Mouse (Mus musculus) heart, embryonic 14.5 days (tissue): ENCODE results near the gene Vpreb3. TPM values are rescaled to one million over a fixed set of nuclear protein-coding genes. Genes with fewer than 3 reads are reported as not detected.

Source experiments
- ATAC-seq: fragments of 200-750 bp; cut with Nextera tagmentation; 2 replicates; pipeline ENCODE4 v1.8.0; 2017; ENCODE audit warnings: low read depth, moderate TSS enrichment; ENCODE audit not compliant: insufficient number of reproducible peaks, insufficient read depth, low FRiP score
- H3K27ac ChIP-seq, 2 experiments: fragments of 200-500 bp in 1 of 2; fragments of 300-500 bp in 1 of 2; sonication (generic) in 1 of 2; replicated peaks in 1 of 2; 2 replicates each; pipeline ENCODE4 v1.5.1; 2012 to 2014; ENCODE audit warnings: low read depth in 2 of 2, low read length in 2 of 2, control low read depth in 1 of 2, mild to moderate bottlenecking in 1 of 2, mixed read lengths in 1 of 2; ENCODE audit not compliant: control insufficient read depth in 1 of 2, insufficient read depth in 1 of 2
- H3K27me3 ChIP-seq: fragments of 300-500 bp; sonication (generic); 2 replicates; pipeline ENCODE4 v1.6.1; 2014; ENCODE audit warnings: mild to moderate bottlenecking, low read length, control low read depth; ENCODE audit not compliant: control insufficient read depth, insufficient read depth
- H3K36me3 ChIP-seq: fragments of 300-500 bp; sonication (generic); 2 replicates; pipeline ENCODE4 v1.6.1; 2014; ENCODE audit warnings: mild to moderate bottlenecking, control low read depth, low read length, mixed read lengths; ENCODE audit not compliant: control insufficient read depth, insufficient read depth
- H3K4me1 ChIP-seq, 2 experiments: fragments of 200-500 bp in 1 of 2; fragments of 300-500 bp in 1 of 2; sonication (generic) in 1 of 2; 2 replicates each; pipeline ENCODE4 v1.6.1; 2012 to 2014; ENCODE audit warnings: low read length in 2 of 2, control low read depth in 1 of 2, mixed read lengths in 1 of 2; ENCODE audit not compliant: control insufficient read depth in 2 of 2, insufficient read depth in 2 of 2
- H3K4me2 ChIP-seq: fragments of 300-500 bp; sonication (generic); 2 replicates; pipeline ENCODE4 v1.6.1; 2014; ENCODE audit warnings: mild to moderate bottlenecking, low read length
- H3K4me3 ChIP-seq, 2 experiments: fragments of 200-500 bp in 1 of 2; fragments of 300-500 bp in 1 of 2; sonication (generic) in 1 of 2; 2 replicates each; pipeline ENCODE4 v1.5.1; 2012 to 2014; ENCODE audit warnings: low read length in 2 of 2, mild to moderate bottlenecking in 2 of 2, control low read depth in 1 of 2, low read depth in 1 of 2, moderate library complexity in 1 of 2; ENCODE audit not compliant: control insufficient read depth in 1 of 2, insufficient read depth in 1 of 2
- H3K9ac ChIP-seq: fragments of 300-500 bp; sonication (generic); 2 replicates; pipeline ENCODE4 v1.6.1; 2014; ENCODE audit warnings: mild to moderate bottlenecking, low read length
- H3K9me3 ChIP-seq: fragments of 300-500 bp; sonication (generic); 2 replicates; pipeline ENCODE4 v1.6.1; 2016; ENCODE audit warnings: low read length, control low read depth; ENCODE audit not compliant: control insufficient read depth
- WGBS: fragments of 180-500 bp; shearing (Covaris S2); extraction: QIAGEN DNeasy Blood & Tissue Kit; methylation state at CpG from one replicate; pipeline ENCODE4 v1.1.7; 2014; 5-methylcytosine and 5-hydroxymethylcytosine counted together
- polyA plus RNA-seq: library from polyadenylated mRNA; unstranded; fragments of >200 nt; fragmentation: Nextera tagmentation; extraction: Ambion mirVana; gene quantifications from 2 replicates; pipeline ENCODE4 v1.2.1, GENCODE M21; 2014

Gene Vpreb3
- polyA plus RNA-seq, 1 experiment from 2014 or later = 0.46 TPM

GRCm38 (mm10) chr10:75940520-75940919, 2.3 kb upstream of the Vpreb3 start, which contains the start of gene Gm867:
Gene Gm867, minus strand, starts transcription at chr10:75940672.
- Histone ChIP-seq H3K4me2 (no peak within 1 kb of the TSS), H3K27ac (no peak within 1 kb of the TSS), H3K4me1 (peaks cover 4 to 6% of the 10 kb centered on the region in 2 experiments; a peak in 2 of 4 replicates), H3K9me3 (no peaks in the 10 kb centered on the region), H3K36me3 (peaks cover 12% of the 10 kb centered on the region; the same call in 1 of the 2 replicates), H3K4me3 (no peak within 1 kb of the TSS), H3K27me3 (no peaks in the 10 kb centered on the region), H3K9ac (no peak within 1 kb of the TSS)
- WGBS = 77% methylated on average over 5 of the region's 5 CpGs
- ATAC-seq = no peak

- H3K36me3 ChIP-seq = peaks cover 12% of the 10 kb centered on the region; the same call in 1 of the 2 replicates
- no peak for ATAC-seq
- H3K9me3 ChIP-seq = no peaks in the 10 kb centered on the region
- H3K27ac ChIP-seq = no peak overlapping the region
- WGBS = 71% methylated on average over 9 of the region's 9 CpGs
- H3K9ac ChIP-seq = no peak overlapping the region
- no peak overlapping the region for H3K4me3 ChIP-seq
- H3K27me3 ChIP-seq = no peaks in the 10 kb centered on the region
- no peak overlapping the region for H3K4me2 ChIP-seq
- peaks cover 4 to 5% of the 10 kb centered on the region in 2 experiments; a peak in 2 of 4 replicates for H3K4me1 ChIP-seq
Observed at GRCm38 (mm10) chr10:75941042-75941824, 1.6 kb upstream of the Vpreb3 start.

GRCm38 (mm10) chr10:75944066-75944772, 1.4 kb downstream of the Vpreb3 start:
- WGBS = 32% methylated on average over 11 of the region's 11 CpGs
- H3K27me3 ChIP-seq = no peaks in the 10 kb centered on the region; the same call in 1 of the 2 replicates
- H3K36me3 ChIP-seq = peaks cover 7% of the 10 kb centered on the region; the same call in 1 of the 2 replicates
- H3K4me3 ChIP-seq = no peak overlapping the region
- no peak overlapping the region for H3K27ac ChIP-seq
- no peak for ATAC-seq
- no peak overlapping the region for H3K9ac ChIP-seq
- no peaks in the 10 kb centered on the region for H3K9me3 ChIP-seq
- no peak overlapping the region for H3K4me2 ChIP-seq
- peaks cover 0 to 4% of the 10 kb centered on the region in 2 experiments; a peak in 2 of 4 replicates for H3K4me1 ChIP-seq

- H3K27me3 ChIP-seq = peaks cover 6% of the 10 kb centered on the region
- no peak overlapping the region for H3K4me2 ChIP-seq
- H3K4me1 ChIP-seq = peaks cover 0 to 4% of the 10 kb centered on the region in 2 experiments; a peak in 3 of 4 replicates
- no peak overlapping the region for H3K4me3 ChIP-seq
- no peak overlapping the region for H3K27ac ChIP-seq
- H3K36me3 ChIP-seq = no peaks in the 10 kb centered on the region; the same call in 1 of the 2 replicates
- H3K9ac ChIP-seq = no peak overlapping the region
- no peaks in the 10 kb centered on the region for H3K9me3 ChIP-seq
- no peak for ATAC-seq
- 86% methylated on average over 7 of the region's 7 CpGs for WGBS
Observed at GRCm38 (mm10) chr10:75945213-75945612, 2.4 kb downstream of the Vpreb3 start.

GRCm38 (mm10) chr10:75945896-75946295, 3.0 kb downstream of the Vpreb3 start:
- H3K9ac ChIP-seq = no peak overlapping the region
- ATAC-seq = no peak

GRCm38 (mm10) chr10:75948079-75948478, 5.2 kb downstream of the Vpreb3 start:
- ATAC-seq = no peak

More at GRCm38 (mm10) chr10:75945896-75946295, 3.0 kb downstream of the Vpreb3 start:
- H3K27ac ChIP-seq = no peak overlapping the region
- WGBS = 76% methylated on average over 7 of the region's 7 CpGs
- H3K4me3 ChIP-seq = no peak overlapping the region
- no peak overlapping the region for H3K4me2 ChIP-seq
- no peaks in the 10 kb centered on the region for H3K9me3 ChIP-seq
- peaks cover 3 to 10% of the 10 kb centered on the region in 2 experiments for H3K4me1 ChIP-seq
- no peaks in the 10 kb centered on the region for H3K36me3 ChIP-seq
- peaks cover 6% of the 10 kb centered on the region for H3K27me3 ChIP-seq

GRCm38 (mm10) chr10:75949053-75950045, 6.5 kb downstream of the Vpreb3 start:
- peaks cover 18% of the 10 kb centered on the region for H3K27me3 ChIP-seq
- H3K4me1 ChIP-seq = peaks cover 9 to 11% of the 10 kb centered on the region in 2 experiments
- no peaks in the 10 kb centered on the region for H3K9me3 ChIP-seq
- 75% methylated on average over 22 of the region's 22 CpGs for WGBS
- H3K4me3 ChIP-seq = no peak overlapping the region
- no peak overlapping the region for H3K27ac ChIP-seq
- H3K9ac ChIP-seq = no peak overlapping the region
- ATAC-seq = no peak
- H3K36me3 ChIP-seq = no peaks in the 10 kb centered on the region
- no peak overlapping the region for H3K4me2 ChIP-seq

More at GRCm38 (mm10) chr10:75948079-75948478, 5.2 kb downstream of the Vpreb3 start:
- H3K4me1 ChIP-seq = peaks cover 5 to 13% of the 10 kb centered on the region in 2 experiments
- no peak overlapping the region for H3K27ac ChIP-seq
- no peak overlapping the region for H3K4me2 ChIP-seq
- peaks cover 11% of the 10 kb centered on the region for H3K27me3 ChIP-seq
- H3K36me3 ChIP-seq = no peaks in the 10 kb centered on the region
- no peak overlapping the region for H3K4me3 ChIP-seq
- no peaks in the 10 kb centered on the region for H3K9me3 ChIP-seq
- H3K9ac ChIP-seq = no peak overlapping the region
- 70% methylated on average over 5 of the region's 5 CpGs for WGBS
